Comparison of ENCODE assay signal across 13 mouse cellular contexts in the genomic region with DNA sequence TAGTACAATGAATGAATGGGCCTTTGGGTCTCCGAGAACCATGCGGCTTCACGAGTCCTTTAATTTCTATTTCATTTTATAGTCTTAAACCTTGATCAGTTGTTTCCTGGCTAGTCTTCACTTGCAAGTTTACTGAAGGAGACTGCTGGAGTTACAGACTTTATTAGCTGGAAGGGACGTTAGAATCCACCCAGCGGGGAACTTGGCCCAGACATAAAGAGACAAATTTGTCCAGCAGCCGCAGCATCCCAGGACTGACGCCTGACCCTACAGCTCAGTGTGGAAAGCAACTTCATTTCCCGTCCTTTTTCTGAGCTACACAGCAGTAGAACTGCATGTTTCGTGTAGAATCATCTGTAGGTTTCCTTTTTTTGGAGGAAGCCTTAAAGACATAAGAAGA. TPM values are rescaled to one million over a fixed set of nuclear protein-coding genes. Genes with fewer than 3 reads are reported as not detected.
DNase-seq lines count a peak whose midpoint lies in the region; ATAC-seq lines count a peak whose summit lies in the region.
"Had no signal": no experiment of that assay in that cellular context is flagged by ENCODE, and none has a peak within 500 bp of the region (broad histone marks: within the 10 kb centered on the region; RNA-seq: fewer than 3 reads in every experiment).

No protein-coding gene starts in this region.

- no peak overlapping the region for H3K27ac ChIP-seq in neural tube, embryonic 11.5 days (ENCODE audit: low read depth, low read length)
- H3K27ac ChIP-seq in midbrain, embryonic 10.5 days (replicated peaks): peak overlapping the region; percentile 94; the same call in 1 of the 2 replicates
- H3K27ac ChIP-seq: heart, embryonic 10.5 days had no signal

- no peaks in the 10 kb centered on the region for H3K9me3 ChIP-seq in neural tube, embryonic 11.5 days (ENCODE audit: control insufficient read depth, low read length)
- H3K9me3 ChIP-seq in midbrain, embryonic 10.5 days (replicated peaks): no peaks in the 10 kb centered on the region
- H3K9me3 ChIP-seq: heart, embryonic 10.5 days had no signal

- no peak for ATAC-seq in neural tube, embryonic 11.5 days (ENCODE audit: insufficient read depth, low FRiP score, low TSS enrichment)
- ATAC-seq in frontal cortex, adult (ENCODE audit: low TSS enrichment): no peak
- ATAC-seq: intestine, embryonic 16.5 days had no signal

- peak overlapping the region; percentile 10; the same call in 1 of the 2 replicates for H3K4me3 ChIP-seq in neural tube, embryonic 11.5 days (ENCODE audit: low read depth, low read length)
- H3K4me3 ChIP-seq in midbrain, embryonic 10.5 days: peak overlapping the region; percentile 68
- H3K4me3 ChIP-seq: heart, embryonic 10.5 days had no signal

- DNase-seq in cerebellum, postnatal 14 days: peak; percentile 41 to 52
- DNase-seq in cerebellum, adult 8-10 months: no peak
- DNase-seq in neural tube, embryonic 11.5 days (ENCODE audit: low spot score): no peak
- no peak for DNase-seq in neural tube, embryonic 10.5 days (ENCODE audit: extremely low spot score, low spot score)
- DNase-seq in midbrain, embryonic 10.5 days (ENCODE audit: low spot score): no peak
- DNase-seq in left cerebral cortex, postnatal 14 days (ENCODE audit: low spot score in 2 of 2): no peak
- no peak for DNase-seq in cerebellum, adult 11-12 months
- DNase-seq: lung, postnatal 14 days; thymus, adult 2 months had no signal

- H3K9ac ChIP-seq in neural tube, embryonic 11.5 days (ENCODE audit: low read length): peak overlapping the region; percentile 19; the same call in 1 of the 2 replicates

- H3K36me3 ChIP-seq in neural tube, embryonic 11.5 days (ENCODE audit: control insufficient read depth, insufficient read depth, low read length): no peaks in the 10 kb centered on the region
- peaks cover 46% of the 10 kb centered on the region for H3K36me3 ChIP-seq in midbrain, embryonic 10.5 days
- H3K36me3 ChIP-seq: G1E; heart, embryonic 10.5 days had no signal

- 34% methylated on average over 9 of the region's 9 CpGs for WGBS in neural tube, embryonic 11.5 days
- WGBS in midbrain, embryonic 10.5 days: 73% methylated on average over 9 of the region's 9 CpGs

- peaks cover 51% of the 10 kb centered on the region for H3K4me1 ChIP-seq in neural tube, embryonic 11.5 days (ENCODE audit: control insufficient read depth, insufficient read depth, low read length)
- peaks cover 78% of the 10 kb centered on the region for H3K4me1 ChIP-seq in midbrain, embryonic 10.5 days

- no peaks in the 10 kb centered on the region for H3K27me3 ChIP-seq in neural tube, embryonic 11.5 days (ENCODE audit: control insufficient read depth, insufficient read depth, low read length)
- H3K27me3 ChIP-seq in midbrain, embryonic 10.5 days (ENCODE audit: low read depth, poor library complexity, severe bottlenecking): 0 out of 2 replicates have a peak, but pooled peaks cover 2% of the 10 kb centered on the region

- intact Hi-C loops in left cerebral cortex, postnatal 14 days (cut with DNase I): no loop called here

- H3K4me2 ChIP-seq in neural tube, embryonic 11.5 days (ENCODE audit: low read depth): peak overlapping the region; percentile 91

RNA-seq across cellular contexts. Expression of a gene that starts 3.2 kb away (rescaled TPM):
- polyA plus RNA-seq in neural tube, embryonic 11.5 days (2014; fragmentation: Nextera tagmentation; extraction: Ambion mirVana): 56.2 and 64.9 TPM in 2 replicates
- 67.9 and 70.0 TPM in 2 replicates for polyA plus RNA-seq in midbrain, embryonic 10.5 days (2016; fragmentation: Nextera tagmentation; extraction: Ambion mirVana)
- total RNA-seq in left cerebral cortex, postnatal 14 days (2021): 10 to 100 TPM; 14.7 to 20.9 TPM

Comparison
In these comparisons a context has a peak if more than half of its experiments do, and no peak if none do; other contexts are left out.
1. DNase-seq: peak in cerebellum, postnatal 14 days (2 of 2); none in cerebellum, adult 8-10 months (single experiment), neural tube, embryonic 11.5 days (single experiment), neural tube, embryonic 10.5 days (single experiment), midbrain, embryonic 10.5 days (single experiment), left cerebral cortex, postnatal 14 days (0 of 2) and cerebellum, adult 11-12 months (single experiment).